Mouse (Mus musculus): ENCODE measurements at regions not wholly inside any gene's neighbourhood (a gene's known extent, or its start where the extent isn't known, plus 50 kb on each side); places are given as distances from the start of the nearest gene placed in this dataset.
"Not testable (repeated sequence)": the region's sequence is repeated elsewhere in the genome, so short reads cannot be mapped to it uniquely, and the experiment has no call there.

DNA sequence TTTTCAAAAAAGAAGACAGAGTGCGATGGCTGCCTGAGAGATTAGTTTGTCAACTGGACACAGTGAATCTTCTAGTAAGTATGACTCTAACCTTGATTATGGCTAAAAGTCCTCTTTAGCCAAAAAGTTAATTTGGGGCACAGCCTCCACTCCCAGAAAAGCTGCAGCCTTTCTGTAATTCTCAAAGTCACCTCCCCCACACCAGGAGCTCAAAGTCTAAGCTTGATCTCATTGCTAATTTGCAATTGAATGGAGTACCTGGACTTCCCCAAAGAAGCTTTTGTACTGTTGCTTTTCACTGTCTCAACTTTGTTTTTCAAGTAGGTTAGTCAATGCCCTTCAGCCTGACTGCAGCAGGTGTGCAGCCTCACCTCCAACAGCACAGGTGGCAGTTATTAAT lies 677.0 kb downstream of the Dad1 start:
- not testable (repeated sequence) for TF ChIP-seq CTCF (IDR thresholded peaks at IDR 0.05; ENCODE audit: low read depth, low read length); POLR2A (IDR thresholded peaks at IDR 0.05; ENCODE audit: insufficient read depth, low read length)
